Mouse (Mus musculus): ENCODE measurements around the gene St6galnac3.

Gene St6galnac3

GRCm38 (mm10) chr3:153276101-153276829, 448.7 kb downstream of the St6galnac3 start:
- no peak for DNase-seq

DNA sequence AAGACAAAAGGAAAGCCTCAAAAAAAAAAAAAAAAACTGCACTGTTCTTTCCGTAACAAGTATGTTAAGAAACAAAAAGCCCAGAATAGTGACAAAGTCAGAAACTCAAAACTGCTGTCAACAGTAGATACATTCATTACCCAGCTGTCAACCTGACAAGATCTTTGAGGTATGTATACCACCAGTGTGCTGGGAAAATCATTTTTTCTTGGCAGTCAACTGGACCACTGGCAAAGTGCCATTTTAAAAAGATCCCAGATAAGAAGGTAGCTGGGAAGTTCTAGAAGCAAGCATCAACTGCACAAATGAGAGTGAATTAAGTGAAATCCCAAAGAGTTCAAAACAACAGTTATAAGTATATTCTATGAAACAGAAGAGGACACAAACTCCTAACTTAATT, 452.7 kb downstream of the St6galnac3 start:
- DNase-seq = no peak

DNA sequence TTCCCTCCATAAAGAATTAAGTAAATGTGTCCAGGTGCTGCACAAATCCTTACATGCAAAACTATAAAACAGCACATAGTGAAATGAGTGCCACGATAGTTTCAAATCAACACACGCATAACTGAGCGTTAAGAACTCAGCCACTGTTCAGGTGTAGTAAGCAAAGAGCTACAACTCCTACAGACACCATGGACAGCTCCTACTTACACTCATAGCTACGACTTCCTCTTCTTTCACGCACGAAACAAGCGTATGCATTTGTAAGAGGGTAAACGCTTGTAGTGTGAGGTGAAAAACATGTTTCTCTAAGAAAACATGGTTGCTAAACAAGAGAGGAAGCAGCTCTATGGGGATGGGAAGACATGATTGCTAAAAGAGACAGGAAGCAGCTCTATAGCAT, 457.6 kb downstream of the St6galnac3 start:
- DNase-seq = no peak

GRCm38 (mm10) chr3:153261985-153262384, 463.0 kb downstream of the St6galnac3 start:
- DNase-seq = no peak

GRCm38 (mm10) chr3:153260225-153260933, 464.6 kb downstream of the St6galnac3 start:
- DNase-seq = no peak

GRCm38 (mm10) chr3:153255910-153256309, 469.1 kb downstream of the St6galnac3 start:
- no peak for DNase-seq

DNA sequence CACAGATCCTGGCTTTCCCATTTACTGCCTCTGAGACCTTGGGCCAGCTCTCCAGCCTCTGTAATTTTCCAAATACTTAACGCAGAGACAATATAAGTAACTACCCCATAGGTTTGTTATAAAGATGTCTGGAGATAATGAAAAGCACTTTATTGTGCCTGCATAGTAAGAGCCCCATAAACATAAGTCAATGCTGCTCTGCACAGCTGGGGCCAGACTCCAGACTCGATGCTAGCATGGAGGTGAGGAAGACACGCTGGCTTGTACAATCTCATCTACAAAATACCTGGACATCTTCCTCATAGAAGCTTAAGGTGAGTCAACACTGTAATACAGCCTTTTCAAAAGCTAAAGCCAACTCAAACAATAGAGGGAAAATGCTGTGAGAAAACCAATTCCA, 473.3 kb downstream of the St6galnac3 start:
- no peak for DNase-seq

- peak; percentile 44 for DNase-seq
These were observed 474.2 kb downstream of the St6galnac3 start for GRCm38 (mm10) chr3:153250598-153251257.

DNA sequence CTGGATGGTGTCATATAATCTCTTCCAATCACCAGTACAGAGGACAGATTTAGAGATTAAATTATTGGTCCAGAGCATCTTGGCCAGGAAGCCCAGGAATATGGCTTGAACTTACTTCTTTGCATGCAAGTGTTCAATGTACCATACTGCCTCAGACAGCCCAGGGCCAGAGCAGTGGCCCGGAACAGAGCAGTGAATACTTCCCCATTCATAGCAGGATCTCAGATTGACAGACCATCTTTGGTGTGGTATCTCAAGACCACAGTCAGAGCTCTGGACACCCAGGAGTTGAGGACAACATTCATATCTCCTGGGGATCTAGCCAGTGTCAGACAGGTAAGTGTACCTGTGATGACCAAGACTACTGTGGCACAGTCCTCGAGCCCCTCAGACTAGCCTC, 476.1 kb downstream of the St6galnac3 start:
- DNase-seq = no peak

DNA sequence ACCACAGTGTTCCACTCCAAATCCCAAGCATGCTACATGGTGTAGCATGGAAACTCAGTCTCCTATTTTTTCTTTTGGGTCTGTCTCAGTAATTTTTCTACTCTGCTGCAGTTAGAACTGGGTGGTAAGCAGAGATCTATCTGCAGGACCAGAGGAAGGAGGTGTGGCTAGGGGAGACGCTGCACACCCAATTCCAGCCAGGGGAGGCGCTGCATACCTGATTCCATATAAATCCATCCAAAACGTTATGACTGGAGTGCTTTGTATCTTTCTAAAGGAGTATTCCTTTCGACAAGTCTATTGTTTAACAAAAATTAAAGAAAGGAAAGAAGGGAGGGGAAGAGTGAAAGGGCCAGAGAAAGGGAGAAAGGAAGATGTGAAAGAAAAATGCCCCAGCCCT, 476.9 kb downstream of the St6galnac3 start:
- peak; percentile 36 for DNase-seq

- DNase-seq = no peak
These were observed 482.4 kb downstream of the St6galnac3 start for GRCm38 (mm10) chr3:153242524-153242923.

DNA sequence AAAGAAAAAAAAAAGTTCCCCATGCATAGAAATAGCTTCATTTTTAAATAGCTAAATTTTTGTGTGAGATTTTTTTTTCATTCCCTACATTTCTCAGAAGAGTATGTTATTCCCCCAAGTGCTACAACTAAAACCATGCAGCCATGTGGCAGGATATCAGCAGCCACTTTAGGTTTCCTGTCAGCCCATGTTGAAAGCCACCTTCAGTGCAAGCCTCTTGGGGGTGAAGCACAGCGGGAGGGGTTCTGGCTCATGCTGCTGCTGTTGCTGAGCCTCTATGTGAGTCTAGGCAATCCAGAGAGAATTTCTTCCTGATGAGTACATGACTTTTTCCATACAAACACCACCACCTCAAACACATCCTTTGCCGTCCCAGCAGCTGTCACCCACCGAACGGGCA, 483.8 kb downstream of the St6galnac3 start:
- DNase-seq = no peak

DNA sequence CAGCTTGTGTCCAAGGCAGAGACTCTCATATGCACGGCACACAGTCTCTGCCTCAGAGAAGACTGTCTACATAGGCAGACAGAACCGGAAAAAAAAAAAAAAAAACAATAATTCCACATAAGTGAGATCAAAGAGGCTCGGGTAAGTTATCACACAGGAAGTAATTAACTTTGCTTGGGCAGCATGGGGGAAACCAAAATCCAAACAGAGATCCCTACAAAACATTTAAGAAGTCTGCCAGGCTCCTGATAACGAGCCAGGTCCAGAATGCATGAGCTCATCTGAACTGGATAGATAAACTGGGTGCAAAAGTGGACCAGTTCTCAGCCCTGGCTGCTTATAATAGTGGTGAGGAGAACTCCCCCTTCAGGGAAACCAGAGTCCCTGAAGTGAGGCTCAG, 484.6 kb downstream of the St6galnac3 start:
- DNase-seq = no peak

- DNase-seq = peak; percentile 49
These were observed 486.6 kb downstream of the St6galnac3 start for GRCm38 (mm10) chr3:153238381-153238780.

DNA sequence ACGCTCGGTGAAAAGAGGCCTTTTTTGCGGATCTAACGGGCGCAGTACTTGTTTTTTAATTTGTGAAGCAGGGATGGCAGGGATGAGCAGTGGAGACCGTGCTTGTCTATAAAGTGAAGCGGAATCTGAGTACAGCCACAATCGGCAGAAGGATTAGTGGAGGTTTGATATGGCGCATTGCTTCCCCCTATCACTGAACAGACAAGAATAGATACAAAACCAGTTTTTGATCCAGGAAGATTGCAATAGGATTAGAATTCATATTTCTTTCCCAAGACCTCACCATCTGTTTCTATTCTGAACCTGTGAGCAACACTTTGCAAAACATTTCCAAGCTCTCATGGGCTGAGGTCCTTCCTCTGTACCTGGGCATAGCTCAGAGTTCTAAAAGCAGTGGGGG, 488.7 kb downstream of the St6galnac3 start:
- DNase-seq = no peak

GRCm38 (mm10) chr3:153222611-153223402, 502.2 kb downstream of the St6galnac3 start:
- no peak for DNase-seq

DNA sequence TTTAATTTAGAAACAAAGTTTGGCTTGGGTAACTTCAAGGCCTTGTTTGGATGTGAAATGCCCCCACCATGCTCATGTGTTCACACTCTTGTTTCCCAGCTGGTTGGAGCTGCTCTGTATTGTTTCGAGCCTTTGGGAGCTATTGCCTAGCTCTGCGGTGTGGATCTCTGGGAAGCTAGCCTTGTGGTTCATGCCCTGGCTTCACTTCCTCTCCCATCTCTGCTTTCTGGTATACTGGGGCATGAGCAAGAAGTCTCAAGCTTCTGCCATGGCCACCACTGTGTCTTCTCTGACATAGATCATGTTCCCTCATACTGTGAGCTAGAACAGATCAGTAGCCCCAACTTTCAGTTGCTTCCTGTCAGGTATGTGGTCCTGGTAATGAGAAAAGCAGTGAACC, 505.6 kb downstream of the St6galnac3 start:
- DNase-seq = no peak

DNA sequence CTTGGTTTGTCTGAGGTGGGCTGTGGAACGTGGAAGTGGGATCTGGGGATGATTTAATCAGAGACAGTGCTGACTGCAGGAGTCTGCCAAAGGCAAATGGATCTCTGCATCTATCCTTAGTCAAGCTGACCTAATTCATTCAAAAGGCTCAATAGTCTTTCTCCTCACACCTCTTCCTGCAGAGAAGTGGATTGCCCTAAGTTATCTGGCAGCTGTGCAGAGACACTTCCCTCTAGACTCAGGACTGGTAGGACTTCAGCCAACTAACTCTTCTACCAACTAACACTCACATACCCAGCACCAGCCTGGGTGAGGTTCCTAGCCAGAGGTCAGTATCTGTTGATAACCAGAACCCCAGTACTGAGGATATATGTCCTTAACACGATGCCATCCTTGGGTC, 516.8 kb downstream of the St6galnac3 start:
- DNase-seq = no peak

DNA sequence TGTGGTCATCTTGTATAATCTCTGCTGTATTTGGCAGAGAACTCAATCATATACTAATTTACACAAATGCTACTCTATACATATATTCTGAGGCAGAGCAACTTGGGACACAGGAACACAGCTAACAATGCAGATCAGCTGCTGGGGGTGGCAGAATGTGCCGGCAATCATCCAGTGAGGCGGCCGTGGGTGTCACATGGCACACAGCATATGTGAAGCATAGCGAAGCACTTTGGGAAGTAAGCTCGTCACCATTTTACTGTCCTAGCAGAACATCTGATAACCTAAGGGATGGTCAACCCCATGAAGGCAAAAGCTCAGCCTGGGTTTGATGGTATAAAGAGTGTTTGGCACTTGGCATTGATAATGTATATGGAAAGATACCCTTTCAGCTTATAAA, 520.9 kb downstream of the St6galnac3 start:
- DNase-seq = peak; percentile 21

DNA sequence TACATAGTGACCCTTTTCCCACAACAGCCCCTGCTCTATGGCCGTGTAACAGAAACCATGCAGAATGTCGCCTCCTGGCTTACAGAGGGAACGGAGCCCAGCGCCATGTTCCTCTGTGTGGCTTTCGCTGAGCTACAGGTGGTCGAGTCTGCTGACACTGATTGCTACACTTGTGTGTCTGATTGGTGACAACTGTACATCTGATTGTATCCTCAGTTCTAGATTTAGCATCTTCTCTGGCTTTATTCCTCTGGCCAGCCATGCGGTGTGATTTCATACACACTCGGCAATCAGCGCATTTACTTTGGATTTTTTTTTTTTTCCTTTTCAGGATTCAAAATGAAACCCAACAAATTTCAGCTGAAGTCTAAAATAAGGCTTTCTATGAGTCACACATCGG, 523.1 kb downstream of the St6galnac3 start:
- peak; percentile 30 for DNase-seq

- no peak for DNase-seq
These were observed 524.2 kb downstream of the St6galnac3 start for GRCm38 (mm10) chr3:153200801-153201200.

- no peak for DNase-seq
These were observed 524.9 kb downstream of the St6galnac3 start for GRCm38 (mm10) chr3:153200076-153200475.

DNA sequence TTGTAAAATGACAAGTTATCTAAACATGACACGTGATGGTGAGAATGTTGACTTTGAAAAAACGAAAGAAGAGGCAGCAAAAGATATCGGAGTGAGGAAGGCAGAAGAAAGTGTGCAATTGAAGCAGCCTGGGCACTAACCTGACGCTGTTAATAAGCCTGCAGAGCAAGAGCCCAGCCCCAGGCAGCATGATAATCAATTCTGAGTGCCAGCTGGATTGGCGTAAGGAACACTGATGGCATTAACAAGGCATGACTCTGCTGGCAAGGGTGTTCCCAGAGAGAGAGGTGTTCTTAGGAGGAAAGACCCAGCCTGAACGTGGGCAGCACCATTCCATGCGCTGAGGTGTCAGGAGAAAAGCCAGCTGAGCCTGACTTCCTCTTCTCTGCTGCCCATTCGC, 525.7 kb downstream of the St6galnac3 start:
- DNase-seq = no peak
